In the genomic region with DNA sequence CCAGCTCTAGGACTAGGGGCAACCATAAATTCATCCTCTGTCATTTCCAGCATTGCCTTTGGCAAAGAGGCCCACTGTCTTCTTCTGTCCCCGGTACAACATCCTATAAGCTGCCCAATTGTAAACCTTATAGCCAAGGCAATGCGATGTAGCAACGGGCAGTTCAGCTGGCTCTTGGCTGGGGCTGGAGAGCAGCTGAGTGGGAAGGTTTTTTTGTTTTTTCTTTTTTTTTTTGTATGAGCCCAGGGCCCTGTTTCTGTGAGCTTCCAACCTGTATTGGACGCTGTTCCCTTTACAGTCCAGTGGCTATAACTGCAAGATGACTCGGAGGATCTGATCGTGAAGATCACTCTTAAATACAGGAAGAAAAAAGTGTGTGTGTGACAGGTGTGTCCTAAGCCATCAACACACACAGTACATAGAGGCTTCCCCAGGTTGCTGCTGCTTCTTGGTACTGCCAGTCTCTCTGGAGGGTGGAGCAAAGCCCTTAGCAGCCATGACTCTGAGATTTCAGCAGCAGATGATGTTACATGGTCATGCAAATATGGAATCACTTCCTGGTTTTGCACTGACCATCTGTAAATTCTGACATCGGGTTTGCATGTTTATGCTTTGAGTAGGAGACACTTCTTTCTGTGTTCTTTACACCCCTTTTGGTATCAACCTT, we compare ENCODE assay signal across 8 mouse cellular contexts. TPM values are rescaled to one million over a fixed set of nuclear protein-coding genes. Genes with fewer than 3 reads are reported as not detected.
A peak's percentile ranks its signal among the peaks of the same experiment; 100 is the strongest.
DNase-seq lines count a peak whose midpoint lies in the region; ATAC-seq and TF ChIP-seq lines count a peak whose summit lies in the region.

No protein-coding gene starts in this region.

- 39% methylated on average over 7 of the region's 7 CpGs for WGBS in limb, embryonic 13.5 days
- 38% methylated on average over 7 of the region's 7 CpGs for WGBS in neural tube, embryonic 13.5 days

- peaks cover 6% of the 10 kb centered on the region for H3K4me1 ChIP-seq in testis, adult 2 months (ENCODE audit: control insufficient read depth, insufficient read depth, low read length)
- peaks cover 47% of the 10 kb centered on the region for H3K4me1 ChIP-seq in erythroblast, embryonic 14.5 days (ENCODE audit: control insufficient read depth)
- H3K4me1 ChIP-seq in limb, embryonic 13.5 days = peaks cover 10% of the 10 kb centered on the region
- peaks cover 10% of the 10 kb centered on the region for H3K4me1 ChIP-seq in neural tube, embryonic 13.5 days (replicated peaks)

- TF ChIP-seq POLR2A in testis, adult 2 months (IDR thresholded peaks at IDR 0.05; ENCODE audit: control insufficient read depth, low read depth, low read length) = no peak

- no peaks in the 10 kb centered on the region for H3K36me3 ChIP-seq in testis, adult 2 months (ENCODE audit: control insufficient read depth, insufficient read depth, low read length)
- peaks cover 22% of the 10 kb centered on the region for H3K36me3 ChIP-seq in erythroblast, embryonic 14.5 days (ENCODE audit: control insufficient read depth)
- H3K36me3 ChIP-seq in limb, embryonic 13.5 days = no peaks in the 10 kb centered on the region
- no peaks in the 10 kb centered on the region for H3K36me3 ChIP-seq in neural tube, embryonic 13.5 days

- no peaks in the 10 kb centered on the region for H3K27me3 ChIP-seq in testis, adult 2 months (ENCODE audit: control insufficient read depth, insufficient read depth, low read length)
- peaks cover 22% of the 10 kb centered on the region for H3K27me3 ChIP-seq in erythroblast, embryonic 14.5 days (ENCODE audit: control insufficient read depth)
- H3K27me3 ChIP-seq in limb, embryonic 13.5 days = no peaks in the 10 kb centered on the region
- no peaks in the 10 kb centered on the region for H3K27me3 ChIP-seq in neural tube, embryonic 13.5 days

- H3K9ac ChIP-seq in limb, embryonic 13.5 days = peak overlapping the region; percentile 87
- H3K9ac ChIP-seq in neural tube, embryonic 13.5 days = peak overlapping the region; percentile 89

- ATAC-seq in limb, embryonic 13.5 days (ENCODE audit: low FRiP score, low read depth) = no peak
- ATAC-seq in neural tube, embryonic 13.5 days (ENCODE audit: low read depth) = peak; percentile 1; the same call in 1 of the 2 replicates

- no peak for TF ChIP-seq CTCF in gastrocnemius, adult 2 months (IDR thresholded peaks at IDR 0.05)
- no peak for TF ChIP-seq CTCF in testis, adult 2 months (IDR thresholded peaks at IDR 0.05; ENCODE audit: control insufficient read depth, insufficient read depth, insufficient replicate concordance, low read depth, low read length)

- peak overlapping the region; percentile 67 for H3K4me2 ChIP-seq in limb, embryonic 13.5 days (replicated peaks)
- peak overlapping the region; percentile 55 for H3K4me2 ChIP-seq in neural tube, embryonic 13.5 days

- H3K9me3 ChIP-seq in erythroblast, embryonic 14.5 days (ENCODE audit: control insufficient read depth, low read length) = peaks cover 3% of the 10 kb centered on the region
- H3K9me3 ChIP-seq in limb, embryonic 13.5 days = no peaks in the 10 kb centered on the region
- no peaks in the 10 kb centered on the region for H3K9me3 ChIP-seq in neural tube, embryonic 13.5 days

- peak overlapping the region; percentile 91 for H3K4me3 ChIP-seq in gastrocnemius, adult 2 months
- H3K4me3 ChIP-seq in testis, adult 2 months (ENCODE audit: control insufficient read depth, low read depth, low read length) = peak overlapping the region; percentile 97
- H3K4me3 ChIP-seq in erythroblast, embryonic 14.5 days (replicated peaks) = peak overlapping the region; percentile 78
- H3K4me3 ChIP-seq in limb, embryonic 13.5 days = peak overlapping the region; percentile 63
- H3K4me3 ChIP-seq in neural tube, embryonic 13.5 days = peak overlapping the region; percentile 83

- DNase-seq in gastrocnemius, adult 2 months = no peak
- DNase-seq in gastrocnemius, adult 8-10 months (ENCODE audit: low spot score in 2 of 2) = no peak
- DNase-seq in testis, postnatal 10 days (ENCODE audit: low spot score) = no peak
- no peak for DNase-seq in adrenal gland, postnatal 4 days (ENCODE audit: low spot score in 2 of 2)

- intact Hi-C loops in gastrocnemius, adult 2 months (cut with DNase I) = no loop called here

- H3K27ac ChIP-seq in gastrocnemius, adult 2 months = peak overlapping the region; percentile 91
- H3K27ac ChIP-seq in testis, adult 2 months (ENCODE audit: control insufficient read depth, insufficient read depth, low read depth, low read length) = peak overlapping the region; percentile 88
- H3K27ac ChIP-seq in limb, embryonic 13.5 days = peak overlapping the region; percentile 93
- peak overlapping the region; percentile 95 for H3K27ac ChIP-seq in neural tube, embryonic 13.5 days (replicated peaks)

RNA-seq across cellular contexts. Expression of a gene that starts 0.6 kb away (rescaled TPM):
- 1 to 10 TPM; 1.5 to 2.8 TPM for total RNA-seq in gastrocnemius, adult 2 months (2021)
- total RNA-seq in gastrocnemius, adult 8-10 months (2022) = 1 to 10 TPM; 1.1 to 2.3 (median 1.7) TPM
- 5.4 and 6.2 TPM in 2 replicates for polyA plus RNA-seq in testis, adult 2 months (2012; rRNA removed)
- 2.8 and 4.3 TPM in 2 replicates for polyA plus RNA-seq in erythroblast, embryonic 14.5 days (2012)
- 8.3 and 10.3 TPM in 2 replicates for polyA plus RNA-seq in limb, embryonic 13.5 days (2015; fragmentation: Nextera tagmentation; extraction: Ambion mirVana)
- 16.1 and 18.4 TPM in 2 replicates for polyA plus RNA-seq in neural tube, embryonic 13.5 days (2015; fragmentation: Nextera tagmentation; extraction: Ambion mirVana)
- total RNA-seq in adrenal gland, postnatal 4 days (2021) = 10 to 100 TPM; 47.9 to 49.3 TPM

RNA-seq across cellular contexts. Expression of a gene that starts 38.9 kb away (rescaled TPM):
- under 1 TPM; 0.42 to 0.51 TPM for total RNA-seq in gastrocnemius, adult 2 months (2021)
- under 1 TPM; 0.11 to 0.51 (median 0.47) TPM for total RNA-seq in gastrocnemius, adult 8-10 months (2022)
- polyA plus RNA-seq in testis, adult 2 months (2012; rRNA removed) = 0.89 and 1.1 TPM in 2 replicates
- polyA plus RNA-seq in erythroblast, embryonic 14.5 days (2012) = 0.07 and 0.10 TPM in 2 replicates
- polyA plus RNA-seq in limb, embryonic 13.5 days (2015; fragmentation: Nextera tagmentation; extraction: Ambion mirVana) = 2.6 and 3.3 TPM in 2 replicates
- polyA plus RNA-seq in neural tube, embryonic 13.5 days (2015; fragmentation: Nextera tagmentation; extraction: Ambion mirVana) = 15.1 and 15.7 TPM in 2 replicates
- total RNA-seq in adrenal gland, postnatal 4 days (2021) = 1 to 10 TPM; 3.8 to 5.3 TPM
